21 mouse cellular contexts compared by ENCODE assay signal in genomic region chr5:74648216-74648615, GRCm38 (mm10). TPM values are rescaled to one million over a fixed set of nuclear protein-coding genes. Genes with fewer than 3 reads are reported as not detected.
"Had no signal": no experiment of that assay in that cellular context is flagged by ENCODE, and none has a peak within 500 bp of the region (broad histone marks: within the 10 kb centered on the region; RNA-seq: fewer than 3 reads in every experiment).

No protein-coding gene starts in this region.

- H3K36me3 ChIP-seq: kidney, embryonic 15.5 days; limb, embryonic 12.5 days; limb, embryonic 15.5 days had no signal

- H3K9ac ChIP-seq: kidney, embryonic 15.5 days; limb, embryonic 12.5 days; limb, embryonic 15.5 days; lung, embryonic 14.5 days had no signal

- H3K27me3 ChIP-seq: kidney, embryonic 15.5 days; limb, embryonic 12.5 days; limb, embryonic 15.5 days had no signal

- H3K4me2 ChIP-seq: kidney, embryonic 15.5 days; limb, embryonic 12.5 days; limb, embryonic 15.5 days; lung, embryonic 14.5 days had no signal

- ATAC-seq: intestine, postnatal 0 days; lung, postnatal 0 days had no signal

- DNase-seq: kidney, adult 8-10 months; kidney, postnatal 10 days; kidney, postnatal 36 days; layer of hippocampus, postnatal 36 days; midbrain, embryonic 14.5 days; right cerebral cortex, adult 18-20 months; right cerebral cortex, postnatal 14 days; right cerebral cortex, postnatal 4 days; thymus, adult 2 months; thymus, postnatal 14 days; thymus, postnatal 4 days had no signal

- H3K9me3 ChIP-seq: kidney, embryonic 15.5 days; limb, embryonic 12.5 days; limb, embryonic 15.5 days had no signal

- H3K4me3 ChIP-seq: kidney, embryonic 15.5 days; left cerebral cortex, adult 2 months; limb, embryonic 12.5 days; limb, embryonic 15.5 days had no signal

- H3K4me1 ChIP-seq: kidney, embryonic 15.5 days; limb, embryonic 15.5 days had no signal

- H3K27ac ChIP-seq: kidney, embryonic 15.5 days; left cerebral cortex, adult 2 months; limb, embryonic 12.5 days; limb, embryonic 15.5 days; macrophage; stomach, postnatal 0 days had no signal

RNA-seq across cellular contexts. Expression of gene Lnx1, which starts 54.5 kb away (rescaled TPM):
- total RNA-seq: megakaryocyte, adult 5-6 weeks had no signal
- polyA plus RNA-seq: macrophage had no signal
